Mouse (Mus musculus) forelimb bud, embryonic 11.5 days (tissue): ENCODE results near the gene Ino80.

Source experiments
- DNase-seq: peaks from one replicate; pipeline ENCODE4 v3.0.0-alpha.2; 2012; ENCODE audit warnings: low read depth, low spot score

The Ino80 gene

DNA sequence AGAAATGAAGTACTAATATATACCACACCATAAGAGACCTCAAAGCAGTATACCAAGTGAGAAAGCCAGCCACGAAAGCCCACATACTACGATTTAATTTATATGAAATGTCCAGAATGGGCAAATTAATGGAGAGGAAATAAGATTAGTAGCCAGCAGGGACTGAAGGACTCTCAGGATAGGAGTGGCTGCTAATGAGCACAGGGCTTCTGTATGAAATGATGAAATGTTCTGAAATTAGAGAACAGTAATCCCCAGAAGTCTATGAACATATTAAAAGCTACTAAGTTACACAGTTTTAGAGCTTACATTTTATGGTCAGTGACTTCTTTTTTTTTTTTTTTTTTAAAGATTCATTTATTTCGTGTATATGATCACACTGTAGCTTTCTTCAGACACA, 22.9 kb downstream of the Ino80 start:
- DNase-seq, result no peak

DNA sequence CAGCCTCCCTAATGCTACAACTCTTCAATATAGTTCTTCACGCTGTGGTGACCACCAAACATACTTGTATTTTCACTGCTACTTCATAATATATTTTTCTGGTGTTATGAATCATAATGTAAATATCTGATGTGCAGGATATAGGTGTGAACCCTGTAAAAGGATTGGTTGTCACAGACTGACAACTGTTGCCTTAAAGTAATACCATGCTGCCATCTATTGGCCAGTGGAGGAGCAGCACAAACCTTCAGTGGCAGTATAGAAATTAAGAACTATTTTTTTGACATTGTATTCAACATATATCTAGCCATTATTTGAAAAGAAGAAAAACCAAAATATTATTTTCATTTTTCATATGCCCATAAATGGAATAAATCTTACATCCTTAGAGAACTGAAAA, 40.5 kb downstream of the Ino80 start:
- peak; percentile 44 for DNase-seq

DNA sequence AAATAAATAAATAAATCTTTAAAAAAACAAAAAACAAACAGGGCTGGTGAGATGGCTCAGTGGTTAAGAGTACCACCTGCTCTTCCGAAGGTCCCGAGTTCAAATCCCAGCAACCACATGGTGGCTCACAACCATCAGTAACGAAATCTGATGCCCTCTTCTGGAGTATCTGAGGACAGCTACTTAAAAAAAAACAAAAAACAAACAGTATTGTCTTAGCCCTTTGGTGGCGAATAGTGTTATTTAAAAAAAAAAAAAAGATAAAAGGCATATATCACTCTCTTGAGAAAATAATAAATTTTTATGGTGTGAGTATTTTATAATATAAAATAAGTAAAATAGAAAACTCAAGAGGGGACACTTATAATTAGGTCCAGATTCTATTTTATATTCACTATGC, 41.0 kb downstream of the Ino80 start:
- no peak for DNase-seq

DNA sequence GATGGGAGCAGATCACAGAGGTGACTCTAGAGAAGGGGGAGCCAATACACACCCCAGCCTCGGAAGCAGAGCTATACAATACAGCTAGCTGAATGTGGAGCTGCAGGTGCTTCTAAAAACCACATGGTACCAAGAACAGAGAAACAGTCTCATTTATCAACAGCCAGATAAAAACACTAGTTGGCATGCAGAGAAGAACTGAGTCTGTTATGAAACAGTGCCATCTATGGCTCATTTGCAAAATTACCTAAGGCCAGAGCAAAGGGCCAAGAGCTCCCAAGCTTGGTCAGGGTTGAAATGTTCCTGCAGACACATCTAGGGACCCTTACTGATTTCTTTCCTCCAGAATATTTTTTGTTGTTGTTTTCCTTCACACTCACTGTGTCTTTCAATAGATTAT, 63.7 kb downstream of the Ino80 start:
- peak; percentile 25 for DNase-seq

DNA sequence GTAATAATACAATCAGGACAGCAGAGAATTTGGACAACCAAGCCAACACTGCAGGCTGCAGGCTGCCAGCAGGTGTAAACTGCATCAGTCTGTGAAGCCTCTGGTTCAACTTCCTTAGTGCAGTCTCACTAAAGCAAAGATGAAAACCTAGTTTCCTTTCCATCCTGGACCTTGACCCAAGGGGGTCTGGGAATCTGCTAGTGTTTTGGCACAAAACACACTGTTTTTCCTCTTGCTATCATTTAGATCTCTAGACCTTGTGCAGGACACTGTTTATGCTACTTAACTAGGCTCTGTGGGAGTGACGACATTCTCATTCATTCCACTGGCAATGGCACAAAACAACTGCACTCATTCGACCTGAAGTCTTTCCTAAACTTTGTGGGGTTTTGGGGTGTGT, 65.8 kb downstream of the Ino80 start:
- DNase-seq, result no peak

DNA sequence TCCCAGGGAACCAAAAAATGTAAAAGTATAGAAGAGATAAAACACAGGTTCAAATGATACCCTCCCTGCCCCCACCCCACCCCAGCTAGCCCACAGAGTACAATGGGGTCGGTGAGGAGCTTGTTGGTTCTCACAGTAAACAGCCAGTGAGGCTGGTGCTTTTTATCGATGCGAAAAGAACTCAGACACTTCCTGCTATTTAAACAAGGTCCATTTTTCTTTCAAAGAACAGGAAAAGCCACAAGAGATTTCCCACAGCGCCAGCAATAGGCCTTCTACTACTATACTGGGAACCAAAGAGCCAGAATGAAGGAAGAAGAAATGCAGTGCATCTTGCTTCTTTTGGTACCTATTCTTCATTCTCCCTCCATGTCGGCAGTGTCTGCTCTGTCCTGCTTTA, 66.5 kb downstream of the Ino80 start:
- no peak for DNase-seq

DNA sequence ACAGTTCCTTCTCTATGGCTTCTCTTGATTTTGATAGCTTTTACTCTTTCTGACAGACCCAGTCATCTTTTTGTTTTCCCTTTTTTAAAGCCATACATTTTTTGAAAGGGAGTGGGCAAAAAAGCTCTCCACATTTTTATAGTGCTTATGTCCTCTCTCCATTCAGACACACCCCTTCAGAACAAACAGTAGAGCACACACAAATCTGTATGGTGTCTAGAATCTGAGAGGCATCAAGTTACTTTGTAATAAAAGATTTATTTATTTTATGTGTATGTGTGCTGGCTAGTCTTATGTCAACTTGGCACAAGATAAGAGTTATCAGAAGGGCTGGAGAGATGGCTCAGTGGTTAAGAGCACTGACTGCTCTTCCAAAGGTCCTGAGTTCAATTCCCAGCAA, 68.8 kb downstream of the Ino80 start:
- no peak for DNase-seq

DNA sequence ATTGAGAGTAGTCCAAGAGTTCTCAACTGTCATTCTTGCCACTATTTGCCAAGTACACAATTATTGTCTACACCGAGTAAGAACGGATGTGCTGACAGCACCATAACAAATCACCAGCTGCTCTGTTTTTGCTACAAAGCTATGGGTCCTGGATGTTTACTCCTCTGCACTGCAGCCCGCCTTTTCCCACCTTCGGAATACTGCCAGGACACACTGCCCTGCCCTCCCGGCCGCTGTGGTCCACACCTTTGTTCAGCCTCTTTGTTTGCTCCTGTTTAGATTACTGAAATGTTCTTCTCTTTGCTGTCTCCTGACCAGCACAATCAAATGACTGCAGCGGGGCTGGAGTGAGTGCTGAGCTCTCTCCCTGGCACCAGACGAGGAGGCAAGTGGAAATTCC, 69.2 kb downstream of the Ino80 start:
- no peak for DNase-seq

DNA sequence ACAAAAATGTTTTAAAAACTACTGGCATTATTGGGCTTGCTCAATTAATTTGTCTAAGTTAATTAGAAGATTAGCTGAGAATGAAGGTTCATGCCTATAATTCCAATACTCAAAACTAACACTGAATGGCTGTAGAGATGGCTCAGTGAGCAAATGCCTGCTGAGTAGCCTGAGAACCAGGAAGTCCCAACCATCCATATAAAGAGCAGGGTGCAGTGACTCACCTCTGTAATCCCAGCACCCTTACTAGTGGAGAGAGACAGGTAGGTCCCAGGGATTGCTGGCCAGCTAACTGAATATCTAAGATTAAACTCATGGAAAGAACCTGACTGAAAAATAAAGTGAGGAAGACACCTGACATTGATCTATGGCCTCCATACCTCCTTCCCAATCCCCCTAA, 78.2 kb downstream of the Ino80 start:
- no peak for DNase-seq

DNA sequence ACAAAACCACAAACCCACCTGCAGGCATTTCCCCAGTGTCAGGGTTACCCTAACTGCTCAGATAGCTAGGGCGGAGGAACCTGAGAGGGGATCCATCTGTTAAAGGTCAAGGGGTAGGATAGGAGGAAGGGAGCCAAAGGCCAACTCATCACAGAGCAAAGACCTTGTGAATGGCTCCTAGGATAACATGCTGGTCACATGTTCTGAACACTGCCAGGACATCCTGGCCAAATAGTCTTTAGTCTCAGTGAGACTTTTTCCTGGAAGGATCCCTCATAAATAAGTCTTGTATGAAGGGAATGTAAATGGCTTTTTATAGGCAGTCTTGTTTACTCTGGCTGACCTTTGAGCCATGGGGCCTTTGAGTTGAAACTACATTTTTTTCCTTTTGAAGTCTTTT, 78.8 kb downstream of the Ino80 start:
- DNase-seq, result no peak

DNA sequence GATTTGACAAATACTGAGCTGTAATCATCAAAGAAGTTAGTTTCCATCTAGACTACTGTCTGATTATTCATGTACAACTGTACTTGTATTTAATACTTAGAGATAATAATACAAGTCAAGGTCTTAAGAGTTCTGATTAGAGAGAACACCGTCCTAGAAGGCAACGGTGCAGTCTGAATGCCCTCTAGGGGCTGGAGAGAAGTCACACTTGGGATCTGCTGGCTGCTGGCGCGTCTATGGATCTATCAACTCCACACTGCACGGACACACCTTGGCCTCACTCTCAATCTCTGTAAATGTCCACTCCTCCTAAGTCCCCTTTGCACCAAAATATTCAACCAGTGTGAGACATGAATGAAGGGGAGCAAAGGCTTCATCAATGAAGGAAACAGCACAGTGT, 79.2 kb downstream of the Ino80 start:
- no peak for DNase-seq

DNA sequence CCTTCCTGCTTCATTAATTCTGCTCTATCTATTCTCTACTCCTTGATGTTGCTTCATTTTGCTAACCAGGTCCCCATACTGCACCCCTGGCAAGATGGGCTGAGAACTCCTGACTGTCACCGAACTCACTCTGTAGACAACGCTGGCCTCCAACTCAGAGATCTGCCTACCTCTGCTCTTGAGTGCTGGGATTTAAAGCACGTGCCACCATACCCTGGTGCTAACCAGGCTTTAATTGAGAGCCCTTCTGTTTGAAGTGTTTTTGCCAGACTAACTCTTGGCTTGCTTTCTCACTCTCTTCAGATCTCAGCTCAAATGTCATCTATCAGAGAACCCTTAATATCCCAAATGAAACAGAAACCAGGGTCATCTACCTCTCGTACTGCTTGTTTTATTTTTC, 87.5 kb downstream of the Ino80 start:
- no peak for DNase-seq

DNA sequence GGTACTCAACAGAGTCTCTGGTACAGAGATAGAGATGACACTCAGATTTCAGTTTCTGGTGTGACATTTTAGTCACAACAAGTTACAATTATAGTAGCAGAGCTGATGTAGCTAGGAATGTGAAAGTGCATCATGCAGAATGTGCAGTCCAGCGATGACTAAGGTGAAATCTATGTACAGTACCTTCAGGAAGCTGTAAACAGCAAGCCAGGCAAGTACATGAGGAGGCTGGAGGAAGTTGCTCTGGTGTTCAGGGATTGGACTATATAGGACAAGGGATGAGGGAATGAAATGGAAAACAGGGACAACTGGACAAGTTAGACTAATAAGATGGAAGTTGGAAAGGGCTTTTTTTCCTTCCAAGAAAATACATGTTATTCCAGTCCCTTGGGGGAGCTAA, 89.2 kb downstream of the Ino80 start:
- no peak for DNase-seq

DNA sequence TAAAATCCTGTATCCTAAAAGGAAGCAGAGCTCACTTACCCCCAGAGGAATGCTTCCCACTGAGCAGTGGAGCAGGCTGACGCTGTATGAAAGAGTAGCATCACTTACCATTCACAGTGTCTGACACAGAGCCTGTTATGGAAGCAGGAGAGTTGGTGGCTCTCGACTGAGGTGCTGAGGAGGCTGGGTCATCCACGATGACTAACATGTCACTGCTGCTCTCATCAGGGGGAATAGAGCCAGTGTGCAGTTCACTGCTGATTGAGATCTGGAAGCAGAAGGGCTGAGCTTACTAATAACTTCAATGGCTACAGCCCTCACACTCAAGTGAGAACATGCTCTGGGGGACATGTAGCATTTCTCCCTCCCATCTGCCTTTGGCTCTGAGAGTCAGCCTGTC, 98.0 kb downstream of the Ino80 start:
- no peak for DNase-seq

DNA sequence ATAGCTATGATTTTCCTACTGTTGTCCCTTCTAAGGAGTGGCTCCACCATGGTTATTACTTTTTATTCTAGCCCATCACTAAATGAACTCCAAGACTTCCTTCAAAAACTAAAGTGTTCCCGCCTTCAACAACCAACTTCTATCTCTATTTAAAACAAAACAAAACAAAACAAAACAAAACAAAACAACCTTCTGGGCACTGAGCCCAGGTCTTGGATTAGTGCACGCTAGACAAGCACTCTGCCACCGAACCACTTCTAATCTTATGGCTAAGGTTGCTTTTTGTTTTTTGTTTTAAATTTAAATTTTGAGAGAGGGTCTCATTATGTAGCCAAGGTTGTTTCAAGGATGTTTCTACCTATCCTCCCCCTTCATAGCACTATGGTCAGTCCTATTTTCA, 99.7 kb downstream of the Ino80 start:
- DNase-seq, result no peak

DNA sequence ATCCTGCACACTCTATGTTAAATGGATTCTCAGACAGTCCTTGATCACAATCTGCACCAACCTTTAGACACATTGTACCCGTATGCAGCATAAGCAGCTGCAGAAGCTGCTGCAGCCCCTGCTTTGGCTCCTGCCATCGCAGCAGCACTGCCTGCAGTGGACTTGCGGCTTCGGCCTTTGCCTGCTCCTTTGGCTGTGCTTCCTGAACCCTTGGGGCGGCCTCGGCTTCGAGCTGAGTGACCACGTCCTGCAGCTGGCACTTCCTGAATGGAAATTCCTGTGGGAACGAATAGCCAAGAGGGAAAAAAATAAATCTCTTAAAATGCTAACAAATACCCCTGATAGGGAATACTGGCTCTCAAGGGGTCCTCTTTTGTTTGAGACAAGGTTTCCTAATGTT, 100.2 kb downstream of the Ino80 start:
- DNase-seq, result no peak

DNA sequence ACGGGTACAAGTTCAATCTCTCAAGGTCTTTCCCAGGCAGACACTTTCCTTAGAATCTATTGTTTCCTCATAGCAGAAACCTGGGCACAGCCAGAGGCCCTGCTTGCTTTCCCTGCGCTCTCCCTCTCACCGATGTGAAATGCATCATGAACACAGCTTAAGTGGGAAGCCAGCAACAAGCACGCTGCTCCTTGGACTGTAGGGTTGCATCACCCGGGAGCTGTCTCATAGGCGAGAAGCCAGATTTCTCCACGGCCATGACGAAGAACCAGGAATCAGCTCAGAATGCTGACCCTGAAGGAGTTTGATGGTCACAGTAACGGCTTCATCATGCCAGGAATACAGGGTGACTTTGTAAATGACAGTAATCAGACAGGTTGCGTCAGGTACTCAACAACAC, 107.4 kb downstream of the Ino80 start:
- no peak for DNase-seq

DNA sequence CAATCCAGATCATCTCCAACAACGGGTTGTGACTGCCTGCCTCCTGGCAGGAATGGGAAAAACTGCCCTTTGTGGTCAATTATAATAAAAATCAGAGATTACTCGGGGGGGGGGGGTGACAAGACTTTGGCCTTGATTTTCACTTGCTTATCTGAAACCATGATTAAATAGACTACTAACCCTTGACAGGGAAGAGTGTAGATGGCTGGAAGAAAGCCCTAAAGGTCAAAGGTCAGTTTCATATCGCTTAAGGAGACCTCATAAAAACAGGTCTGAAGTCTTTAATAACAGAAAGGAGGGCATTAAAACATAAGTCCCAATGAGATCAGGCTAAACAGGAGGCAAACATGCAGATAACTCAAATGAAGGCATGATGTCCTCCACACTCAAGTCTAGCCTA, 110.1 kb downstream of the Ino80 start:
- DNase-seq, result no peak

DNA sequence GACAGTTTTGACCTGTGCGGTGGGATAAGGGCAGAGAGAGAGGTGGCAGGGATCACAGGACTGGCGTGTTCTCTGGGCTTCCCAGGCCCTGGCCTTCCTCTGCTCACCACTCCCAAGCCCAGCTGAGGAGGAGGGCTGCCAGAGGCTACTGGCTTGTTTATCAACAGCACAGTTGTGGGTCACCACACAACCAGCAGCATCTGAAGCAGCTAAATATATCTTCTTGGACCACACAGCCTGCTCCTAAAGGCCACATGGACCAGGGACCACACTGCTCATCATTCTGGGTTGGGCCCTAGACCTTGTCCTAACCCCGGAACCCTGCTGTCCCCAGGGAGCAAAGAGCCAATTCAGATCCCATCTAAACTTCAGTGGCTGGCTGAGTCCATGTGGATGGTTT, 112.5 kb downstream of the Ino80 start:
- DNase-seq, result no peak

DNA sequence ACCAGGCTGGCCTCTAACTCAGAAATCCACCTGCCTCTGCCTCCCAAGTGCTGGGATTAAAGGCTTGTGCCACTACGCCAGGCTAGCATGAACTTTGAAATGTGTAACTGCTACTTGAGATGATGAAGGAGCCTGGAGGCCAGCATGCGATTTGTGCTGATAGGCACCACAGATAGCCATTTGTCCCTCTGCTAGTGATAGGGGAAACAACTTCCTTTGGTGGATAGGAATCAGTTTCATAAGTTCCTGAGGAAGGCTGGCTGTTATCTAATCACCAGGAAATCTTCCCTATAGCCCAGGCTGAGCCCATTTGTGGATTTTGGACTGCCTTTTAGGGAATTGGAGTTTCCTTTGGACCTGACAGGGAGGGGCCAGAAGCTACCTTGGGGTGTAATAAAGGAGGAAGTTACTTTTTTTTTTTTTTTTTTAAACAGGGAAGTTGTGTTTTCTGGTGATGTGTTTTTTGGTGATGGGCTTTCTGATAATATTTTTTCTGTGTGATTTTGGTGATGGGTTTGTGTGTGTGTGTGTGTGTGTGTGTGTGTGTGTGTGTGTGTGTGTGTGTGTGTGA, 117.7 kb downstream of the Ino80 start:
- no peak for DNase-seq

DNA sequence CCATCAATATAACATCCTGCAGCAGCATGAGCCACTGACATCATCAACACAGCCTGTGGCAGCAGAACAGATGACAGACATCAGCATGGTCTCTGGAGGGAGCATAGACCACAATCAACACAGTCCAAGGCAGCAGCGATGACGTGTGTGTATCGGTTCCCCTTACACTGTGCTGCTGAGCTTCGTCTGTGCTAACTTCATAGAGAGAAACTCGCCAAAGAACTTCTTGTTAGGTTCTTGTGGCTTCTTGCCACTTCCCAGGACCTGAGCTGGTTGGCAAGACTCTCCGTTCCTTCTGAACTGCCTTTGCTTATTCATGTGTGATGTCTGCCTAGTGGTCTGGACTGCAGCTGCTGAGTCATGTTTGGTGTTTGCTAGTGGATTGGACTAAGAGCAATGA, 119.2 kb downstream of the Ino80 start:
- no peak for DNase-seq

DNA sequence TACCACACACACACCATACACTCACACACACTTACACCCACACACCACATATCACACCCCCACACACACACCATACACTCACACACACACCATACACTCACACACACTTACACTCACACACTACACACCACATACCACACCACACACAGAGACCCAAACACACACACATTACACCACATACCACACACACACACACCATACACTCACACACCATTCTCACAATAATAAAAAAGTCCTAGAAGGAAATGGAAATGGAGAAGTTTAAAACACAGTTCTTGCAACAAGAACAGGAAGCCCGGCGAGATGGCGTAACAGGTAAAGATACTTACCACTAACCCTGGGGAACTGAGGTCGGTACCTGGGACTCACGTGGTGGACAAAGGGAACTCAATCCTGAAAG, 120.7 kb downstream of the Ino80 start:
- DNase-seq, result no peak

DNA sequence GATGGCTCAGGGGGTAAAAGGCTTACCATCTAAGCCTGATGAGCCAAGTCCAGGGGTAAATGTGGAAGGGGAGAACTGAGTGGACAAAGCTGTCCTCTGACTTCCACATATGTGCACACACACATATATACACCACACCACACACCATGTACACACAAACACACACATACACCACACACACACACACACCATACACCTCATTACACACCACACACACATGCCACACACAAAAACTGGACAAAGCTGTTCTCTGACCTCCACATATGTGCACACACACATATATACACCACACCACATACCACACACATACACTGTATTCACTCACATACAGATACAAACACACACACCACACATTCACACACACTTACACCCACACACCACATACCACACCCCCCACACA, 121.2 kb downstream of the Ino80 start:
- DNase-seq, result no peak

DNA sequence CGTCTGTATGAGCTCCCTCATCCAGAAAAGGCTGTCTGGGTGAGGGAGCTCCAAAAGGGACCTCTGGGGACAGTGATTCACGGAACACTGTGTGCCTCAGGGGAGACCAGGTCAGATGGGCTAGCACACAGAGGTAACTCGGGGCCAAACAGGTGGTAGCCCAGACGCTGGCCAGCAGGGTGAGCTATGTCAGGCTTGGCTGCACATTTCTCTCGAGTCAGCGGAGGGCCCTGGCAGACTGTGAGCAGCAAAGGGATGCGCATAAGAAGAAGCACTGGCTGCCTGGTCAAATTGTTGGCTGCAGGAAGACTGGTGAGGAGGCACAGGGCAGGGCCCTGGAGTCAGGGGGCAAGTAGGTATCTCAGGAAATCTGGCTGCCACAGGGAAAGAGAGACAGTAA, 121.8 kb downstream of the Ino80 start:
- DNase-seq, result no peak

DNA sequence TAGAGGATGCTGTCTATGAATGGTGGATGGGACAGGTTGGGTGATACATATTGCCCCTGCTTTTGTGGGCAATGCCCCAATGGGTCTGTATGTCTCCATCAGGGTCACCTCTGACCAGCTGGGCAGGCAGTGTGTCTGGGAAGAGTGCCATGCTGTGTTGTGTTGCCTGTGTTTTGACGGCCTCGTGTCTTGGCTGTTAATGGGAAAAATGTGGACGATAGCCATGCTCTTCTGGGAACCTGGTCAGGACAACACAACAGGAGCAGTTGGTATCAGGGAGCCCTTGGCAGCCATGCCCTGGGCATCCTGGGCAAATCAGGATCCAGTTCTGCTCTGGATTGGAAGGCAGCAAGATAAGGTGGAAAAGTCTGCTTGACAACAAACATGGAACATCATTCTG, 122.4 kb downstream of the Ino80 start:
- no peak for DNase-seq
